Mouse (Mus musculus) thymus, adult 18-20 months (tissue): ENCODE measurements around the gene Cox6b2.
A peak's percentile ranks its signal among the peaks of the same experiment; 100 is the strongest.
"Not testable (repeated sequence)": the region's sequence is repeated elsewhere in the genome, so short reads cannot be mapped to it uniquely, and the experiment has no call there.

Experiments
- DNase-seq, 2 experiments: peaks; one replicate each; pipeline ENCODE4 v3.0.0; 2022; ENCODE audit warnings: mixed read lengths in 2 of 2

Cox6b2 gene

GRCm38 (mm10) chr7:4752821-4753570, at the start of gene Cox6b2:
Gene Cox6b2 (minus strand): TSS chr7:4753094.
- peak; percentile 72 to 78 for DNase-seq

- DNase-seq: no peak
These were observed 49.4 kb upstream of the Cox6b2 start for GRCm38 (mm10) chr7:4802247-4802646.

GRCm38 (mm10) chr7:4795767-4796433, 43.0 kb upstream of the Cox6b2 start:
- no peak for DNase-seq

DNA sequence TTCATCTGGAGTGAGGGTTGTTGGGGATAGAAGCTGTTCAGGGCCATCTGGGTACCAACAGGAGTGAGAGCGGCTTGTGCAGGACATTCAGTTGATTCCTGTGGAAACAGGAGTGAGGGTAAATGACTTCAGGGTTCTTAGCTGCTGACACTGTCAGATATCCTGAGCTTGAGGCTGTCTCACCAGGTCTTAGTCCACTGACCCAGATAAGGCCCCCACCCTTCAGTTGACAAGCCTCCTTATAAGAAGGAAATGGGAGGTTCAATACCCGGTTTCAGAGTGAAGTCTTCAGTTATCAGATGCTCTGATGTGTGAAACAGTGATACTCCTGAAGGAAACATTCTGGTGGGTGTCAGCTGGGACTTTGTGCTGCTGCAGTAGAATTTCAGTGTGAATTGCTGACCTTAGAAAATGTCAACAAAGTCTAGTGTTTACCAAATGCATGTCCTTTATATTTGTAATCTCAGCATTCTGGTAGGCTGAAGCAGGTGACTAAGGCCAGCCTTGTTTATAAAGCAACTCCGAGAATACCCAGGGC, 41.8 kb upstream of the Cox6b2 start:
- no peak for DNase-seq

GRCm38 (mm10) chr7:4793674-4794073, 40.8 kb upstream of the Cox6b2 start:
- no peak for DNase-seq

DNA sequence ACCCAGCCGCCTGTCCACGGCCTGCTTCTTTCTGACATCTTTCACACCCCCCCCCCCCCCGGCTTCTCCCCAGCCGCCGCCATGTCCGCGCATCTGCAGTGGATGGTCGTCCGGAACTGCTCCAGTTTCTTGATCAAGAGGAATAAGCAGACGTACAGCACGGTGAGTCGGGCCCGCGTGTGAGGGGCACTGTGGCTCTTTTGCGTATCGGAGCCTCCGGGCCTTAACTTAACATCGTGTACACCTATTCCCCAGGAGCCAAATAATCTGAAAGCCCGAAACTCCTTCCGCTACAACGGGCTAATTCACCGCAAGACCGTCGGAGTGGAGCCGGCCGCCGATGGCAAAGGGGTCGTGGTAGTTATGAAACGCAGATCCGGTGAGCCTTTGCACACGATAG, 40.4 kb upstream of the Cox6b2 start:
- DNase-seq: not testable (repeated sequence)

DNA sequence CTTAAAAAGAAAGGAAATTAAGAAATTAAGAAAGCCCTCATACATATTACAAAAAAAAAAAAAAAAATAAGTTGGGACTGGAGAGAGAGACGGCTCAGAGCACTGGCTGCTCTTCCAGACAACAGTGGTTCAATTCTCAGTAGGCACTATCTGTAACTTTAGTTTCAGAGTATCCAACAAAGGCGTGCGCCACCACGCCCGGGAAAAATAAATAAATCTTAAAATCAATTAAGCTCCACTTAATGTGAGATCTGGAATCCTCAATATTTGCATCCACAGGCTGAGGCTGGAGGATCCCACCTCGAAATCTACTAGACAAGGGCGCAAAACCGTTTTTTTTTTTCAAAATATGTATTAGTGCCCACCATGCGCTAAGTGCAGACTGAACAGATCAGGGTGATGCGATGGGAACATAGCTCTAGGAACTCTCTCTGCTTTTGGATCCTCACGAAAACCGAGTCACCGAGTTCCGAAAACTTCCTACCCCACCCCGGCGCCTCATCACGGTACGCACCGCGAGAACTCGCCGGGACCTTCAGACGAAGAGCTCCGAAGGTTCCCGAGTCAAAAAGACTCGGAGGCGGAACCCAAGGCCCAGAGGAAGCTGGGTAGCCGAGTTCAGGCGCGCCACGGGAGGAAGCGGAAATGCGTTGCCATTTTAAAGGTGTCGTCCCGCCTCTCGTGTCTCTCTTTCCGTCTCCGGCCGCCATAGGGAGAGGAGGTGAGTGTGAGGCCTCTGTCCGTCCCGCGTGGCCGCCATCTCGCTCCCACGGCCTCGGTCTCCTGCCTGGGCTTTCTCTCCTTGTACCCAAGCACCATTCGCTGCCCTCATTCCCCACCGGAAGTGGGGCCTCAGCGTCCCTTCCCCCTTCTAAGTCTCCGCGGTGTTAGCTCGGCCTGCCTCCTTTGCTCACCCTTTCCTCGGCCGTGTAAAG, 39.7 kb upstream of the Cox6b2 start, which contains the start of gene Rpl28:
TSS of gene Rpl28 (plus strand) at position 597 of the 935 bp plus-strand sequence.
- peak; percentile 91 to 93 for DNase-seq

DNA sequence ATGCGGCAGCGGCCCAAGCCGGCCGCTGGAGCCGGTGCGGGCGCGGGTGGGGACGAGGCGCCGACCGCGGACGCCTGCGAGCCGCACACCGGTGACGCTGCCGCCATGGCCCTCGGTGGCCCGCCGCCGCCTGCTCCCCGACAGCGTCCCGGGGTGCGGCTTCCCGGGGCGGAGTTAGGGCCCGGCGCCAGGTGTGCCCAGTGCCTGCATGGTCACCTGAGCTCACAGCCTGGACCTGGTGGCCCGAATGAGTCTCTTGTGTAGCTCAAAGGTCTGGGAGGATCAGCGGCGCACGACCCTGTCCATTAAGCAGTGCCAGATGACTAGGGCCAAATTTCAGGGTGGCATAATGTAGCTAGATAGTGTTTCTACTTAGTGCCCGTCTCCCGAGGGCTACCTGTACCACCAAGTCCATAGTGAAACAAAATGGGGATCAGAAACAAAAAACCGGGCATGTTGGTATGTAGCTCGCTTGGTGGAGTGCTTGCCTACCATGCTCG, 36.6 kb upstream of the Cox6b2 start, which contains the start of gene Tmem238:
TSS of gene Tmem238 (minus strand) at position 221 of the 500 bp plus-strand sequence.
- DNase-seq: no peak

GRCm38 (mm10) chr7:4788499-4789435, 35.9 kb upstream of the Cox6b2 start:
- no peak for DNase-seq

GRCm38 (mm10) chr7:4783667-4784268, 30.9 kb upstream of the Cox6b2 start:
- no peak for DNase-seq

- DNase-seq: no peak
These were observed 29.9 kb upstream of the Cox6b2 start, which contains the start of the genes Il11 and Tmem190 for GRCm38 (mm10) chr7:4782759-4783158. Gene Il11 (minus strand): TSS chr7:4782859. Gene Tmem190 (plus strand): TSS chr7:4782937.

- DNase-seq: no peak
These were observed 29.2 kb upstream of the Cox6b2 start for GRCm38 (mm10) chr7:4782130-4782529.

DNA sequence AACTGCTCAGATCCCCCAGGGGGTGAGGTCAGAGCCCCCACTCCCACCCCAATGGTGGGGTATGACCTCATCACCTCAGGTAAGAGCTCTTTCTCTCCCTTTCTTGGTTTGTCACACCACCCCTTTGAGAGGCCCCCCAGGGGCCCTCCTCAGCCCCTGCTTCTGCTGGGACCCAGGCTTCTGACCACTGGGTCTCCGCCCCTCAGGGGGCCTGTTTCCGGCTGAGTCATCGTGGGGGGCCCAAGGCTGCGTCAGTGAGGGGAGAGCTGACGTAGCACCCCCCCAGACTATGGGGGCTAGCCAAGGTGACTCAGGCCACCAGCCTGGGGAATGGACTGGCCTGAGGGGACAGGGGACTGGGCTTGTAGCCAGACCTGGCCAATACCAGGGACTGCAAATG, 27.0 kb upstream of the Cox6b2 start:
- no peak for DNase-seq

GRCm38 (mm10) chr7:4777851-4778637, 25.1 kb upstream of the Cox6b2 start:
- no peak for DNase-seq

DNA sequence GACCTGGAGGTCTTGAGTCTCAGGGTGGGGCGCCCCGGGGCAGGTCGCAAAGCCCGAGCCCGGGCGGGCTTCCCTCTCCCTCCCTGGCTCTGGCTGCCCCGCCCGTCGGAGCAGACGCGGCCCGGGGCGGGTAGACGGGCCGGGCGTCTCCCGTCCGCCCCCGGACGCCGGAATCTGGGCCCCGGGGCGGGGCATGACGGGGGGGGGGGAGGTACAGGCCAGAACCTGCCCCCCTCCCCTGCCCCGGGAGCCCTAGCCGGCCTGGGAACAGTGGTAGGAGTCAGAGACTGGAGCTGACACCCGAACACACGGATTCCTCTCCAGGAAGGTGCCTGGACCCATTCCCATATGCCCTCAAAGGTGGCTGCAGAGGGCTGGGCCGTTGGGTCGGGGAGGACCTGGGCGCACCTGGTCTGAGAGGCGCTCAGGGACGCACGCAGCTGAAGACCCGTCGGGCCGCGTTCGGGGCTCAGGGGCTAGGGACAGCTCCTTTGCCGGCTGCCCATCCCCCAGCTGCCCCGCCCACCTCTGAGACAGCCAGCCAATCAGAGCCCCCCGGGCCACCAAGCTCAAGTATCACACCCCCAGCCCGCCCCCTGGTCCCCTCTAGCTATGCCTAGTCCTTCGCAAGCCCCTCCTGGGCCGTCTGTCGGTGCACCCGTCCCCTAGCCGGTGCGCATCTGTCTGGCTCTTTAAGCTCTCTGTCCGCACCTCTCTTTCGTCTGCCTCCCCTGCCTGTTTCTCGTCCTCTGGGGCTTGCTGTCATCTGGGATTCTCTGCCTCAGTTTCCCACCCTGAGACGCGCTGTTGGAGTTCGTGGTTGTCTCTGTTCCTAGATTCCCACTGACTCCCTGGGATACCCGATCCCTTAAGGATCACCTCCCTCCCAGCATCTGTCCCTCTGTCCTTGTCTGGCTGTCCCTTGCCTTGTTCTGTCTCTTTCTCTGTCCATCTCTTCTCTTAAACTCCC, 24.3 kb upstream of the Cox6b2 start:
- DNase-seq: peak; percentile 11 to 21

GRCm38 (mm10) chr7:4776131-4776530, 23.2 kb upstream of the Cox6b2 start:
- no peak for DNase-seq

GRCm38 (mm10) chr7:4771202-4771601, 18.3 kb upstream of the Cox6b2 start, which contains the start of gene Fam71e2:
Gene Fam71e2 (minus strand): TSS chr7:4771302.
- no peak for DNase-seq

DNA sequence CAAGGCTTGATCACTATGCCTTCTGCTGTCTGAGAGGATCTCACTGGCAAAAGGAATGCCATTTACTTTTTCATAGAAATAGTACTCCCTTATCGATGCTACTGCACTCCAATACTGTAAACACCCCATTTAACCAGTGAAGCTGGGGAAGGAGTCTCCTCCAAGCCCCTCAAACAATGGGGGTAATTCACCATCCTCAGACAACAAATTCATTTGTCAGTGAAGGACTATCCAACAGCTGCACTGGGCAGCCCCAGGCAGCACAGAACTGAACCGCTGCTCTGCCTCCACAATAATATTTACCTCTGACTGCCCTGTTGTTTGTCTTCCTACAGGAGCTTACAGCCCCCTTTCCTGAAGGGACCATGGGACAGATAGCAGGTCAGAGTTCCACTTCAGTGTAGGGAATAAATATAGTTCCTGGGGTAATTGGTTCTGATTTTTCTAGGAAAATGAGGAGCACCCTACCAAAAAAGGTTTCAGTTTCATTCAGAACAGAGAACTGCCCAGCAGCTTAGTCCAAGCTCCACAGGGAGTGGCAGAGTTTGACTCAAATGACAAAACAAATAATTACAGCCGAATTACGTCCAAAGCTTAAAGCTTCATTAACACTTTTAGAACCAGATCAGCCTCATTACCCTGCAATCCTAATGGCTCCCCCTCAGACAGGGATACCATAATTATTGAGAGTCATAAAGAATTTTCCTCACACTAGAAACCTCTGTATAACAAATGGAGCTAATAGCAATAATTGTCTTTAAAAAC, 12.2 kb upstream of the Cox6b2 start:
- no peak for DNase-seq
